In genomic region chr1:184032682-184033389, GRCm38 (mm10) we compare ENCODE assay signal across 8 mouse cellular contexts. TPM values are rescaled to one million over a fixed set of nuclear protein-coding genes. Genes with fewer than 3 reads are reported as not detected.
A peak's percentile ranks its signal among the peaks of the same experiment; 100 is the strongest.
DNase-seq lines count a peak whose midpoint lies in the region; ATAC-seq and TF ChIP-seq lines count a peak whose summit lies in the region.

No protein-coding gene starts in this region.

- no peaks in the 10 kb centered on the region for H3K9me3 ChIP-seq in erythroblast, embryonic 14.5 days (ENCODE audit: control insufficient read depth, low read length)
- no peaks in the 10 kb centered on the region for H3K9me3 ChIP-seq in liver, embryonic 12.5 days (replicated peaks)

- TF ChIP-seq POLR2A in thymus, adult 2 months (IDR thresholded peaks at IDR 0.05; ENCODE audit: control insufficient read depth, extremely low read depth, insufficient read depth, low read length, poor library complexity) = no peak

- H3K27me3 ChIP-seq in erythroblast, embryonic 14.5 days (ENCODE audit: control insufficient read depth) = peaks cover 11% of the 10 kb centered on the region
- H3K27me3 ChIP-seq in thymus, adult 2 months (ENCODE audit: control insufficient read depth, insufficient read depth, low read length) = no peaks in the 10 kb centered on the region
- H3K27me3 ChIP-seq in liver, embryonic 12.5 days (replicated peaks) = peaks cover 3% of the 10 kb centered on the region; the same call in 1 of the 2 replicates

- no peak for DNase-seq in thymus, adult 2 months
- no peak for DNase-seq in thymus, adult 18-20 months
- DNase-seq in cerebellum, adult 9-11 months = no peak
- no peak for DNase-seq in left cerebral cortex, adult 11 months (ENCODE audit: low spot score)
- no peak for DNase-seq in cerebellum, adult 8-10 months

- ATAC-seq in erythroblast, adult 5-6 weeks (replicated peaks; ENCODE audit: low FRiP score, poor library complexity, severe bottlenecking) = no peak
- ATAC-seq in liver, embryonic 12.5 days = no peak

- 49% methylated on average over 19 of the region's 19 CpGs for WGBS in thymus, adult 2 months
- WGBS in liver, embryonic 12.5 days (ENCODE audit: insufficient replicate concordance) = 31% methylated on average over 19 of the region's 19 CpGs

- peaks cover 5% of the 10 kb centered on the region for H3K36me3 ChIP-seq in erythroblast, embryonic 14.5 days (ENCODE audit: control insufficient read depth)
- H3K36me3 ChIP-seq in thymus, adult 2 months (ENCODE audit: control insufficient read depth, insufficient read depth, low read length) = peaks cover 11% of the 10 kb centered on the region; the same call in 1 of the 2 replicates
- 0 out of 2 replicates have a peak, but pooled peaks cover 5% of the 10 kb centered on the region for H3K36me3 ChIP-seq in liver, embryonic 12.5 days

- H3K4me2 ChIP-seq in liver, embryonic 12.5 days = peak overlapping the region; percentile 99

- peak overlapping the region; percentile 62; the same call in 1 of the 2 replicates for H3K27ac ChIP-seq in thymus, adult 2 months (ENCODE audit: control insufficient read depth, insufficient read depth, low read length)
- peak overlapping the region; percentile 95 for H3K27ac ChIP-seq in liver, embryonic 12.5 days

- no peak for TF ChIP-seq CTCF in thymus, adult 2 months (IDR thresholded peaks at IDR 0.05; ENCODE audit: borderline replicate concordance, control insufficient read depth, extremely low read depth, insufficient read depth, low read length, poor library complexity)

- peak overlapping the region; percentile 93 for H3K9ac ChIP-seq in liver, embryonic 12.5 days

- peaks cover 29% of the 10 kb centered on the region for H3K4me1 ChIP-seq in erythroblast, embryonic 14.5 days (ENCODE audit: control insufficient read depth)
- H3K4me1 ChIP-seq in thymus, adult 2 months (replicated peaks; ENCODE audit: control insufficient read depth, insufficient read depth, low read length) = peaks cover 19% of the 10 kb centered on the region
- peaks cover 33% of the 10 kb centered on the region for H3K4me1 ChIP-seq in liver, embryonic 12.5 days

- H3K4me3 ChIP-seq in erythroblast, embryonic 14.5 days (replicated peaks) = peak overlapping the region; percentile 84
- peak overlapping the region; percentile 73 for H3K4me3 ChIP-seq in thymus, adult 2 months (ENCODE audit: control insufficient read depth, insufficient read depth, low read length)
- H3K4me3 ChIP-seq in liver, embryonic 12.5 days = peak overlapping the region; percentile 80

RNA-seq across cellular contexts. Expression of gene 1700056E22Rik, which starts 1.3 kb away (rescaled TPM):
- 1.5 and 1.7 TPM in 2 replicates for polyA plus RNA-seq in erythroblast, embryonic 14.5 days (2012)
- total RNA-seq in erythroblast, adult 5-6 weeks (2015; ENCODE audit: low replicate concordance) = not detected in 2 replicates
- total RNA-seq in erythroblast, adult 5-6 weeks (2017; ENCODE audit: low replicate concordance) = 0.51 TPM in 1 of 2 replicates, not detected in the other
- polyA plus RNA-seq in thymus, adult 2 months (2012; rRNA removed) = 5.0 and 7.8 TPM in 2 replicates
- 0.85 and 0.98 TPM in 2 replicates for polyA plus RNA-seq in liver, embryonic 12.5 days (2016; fragmentation: Nextera tagmentation; extraction: Ambion mirVana)

RNA-seq across cellular contexts. Expression of gene Dusp10, which starts 19.7 kb away (rescaled TPM):
- polyA plus RNA-seq in erythroblast, embryonic 14.5 days (2012) = 0.20 and 0.22 TPM in 2 replicates
- total RNA-seq in erythroblast, adult 5-6 weeks (2015; ENCODE audit: low replicate concordance) = 1.9 and 3.8 TPM in 2 replicates
- 1.0 and 1.4 TPM in 2 replicates for total RNA-seq in erythroblast, adult 5-6 weeks (2017; ENCODE audit: low replicate concordance)
- polyA plus RNA-seq in thymus, adult 2 months (2012; rRNA removed) = 206 and 226 TPM in 2 replicates
- polyA plus RNA-seq in liver, embryonic 12.5 days (2016; fragmentation: Nextera tagmentation; extraction: Ambion mirVana) = 3.8 and 4.1 TPM in 2 replicates

Comparison
In these comparisons a context has a peak if more than half of its experiments do, and no peak if none do; other contexts are left out.
1. RNA of gene Dusp10, which starts 19.7 kb away (polyA plus RNA-seq): 206 to 226 TPM in thymus, adult 2 months; 3.8 to 4.1 TPM in liver, embryonic 12.5 days and 0.20 to 0.22 TPM in erythroblast, embryonic 14.5 days; every median in the first group is over 10 times any median in the second.
2. Peak in every context shown above with its lines, with median percentiles within 50 percentile points of each other: H3K4me3 ChIP-seq.